Mouse (Mus musculus) intestine, postnatal 0 days (tissue): ENCODE data around the gene Zfp51. TPM values are rescaled to one million over a fixed set of nuclear protein-coding genes. Genes with fewer than 3 reads are reported as not detected.
A peak's percentile ranks its signal among the peaks of the same experiment; 100 is the strongest.

Source experiments
- ATAC-seq: fragments of 200-750 bp; cut with Nextera tagmentation; 2 replicates; pipeline ENCODE4 v1.8.0; 2017; ENCODE audit warnings: mild to moderate bottlenecking, moderate TSS enrichment, moderate library complexity
- H3K27ac ChIP-seq: fragments of 300-500 bp; sonication (generic); 2 replicates; pipeline ENCODE4 v1.5.1; 2014; ENCODE audit warnings: mild to moderate bottlenecking, low read depth, low read length, moderate library complexity
- H3K27me3 ChIP-seq: fragments of 300-500 bp; sonication (generic); replicated peaks from 2 replicates; pipeline ENCODE4 v1.6.1; 2014; ENCODE audit warnings: low read length, mixed read lengths; ENCODE audit not compliant: control insufficient read depth, insufficient read depth
- H3K36me3 ChIP-seq: fragments of 300-500 bp; sonication (generic); 2 replicates; pipeline ENCODE4 v1.6.1; 2014; ENCODE audit warnings: mild to moderate bottlenecking, moderate library complexity; ENCODE audit not compliant: control insufficient read depth, insufficient read depth
- H3K4me1 ChIP-seq: fragments of 300-500 bp; sonication (generic); replicated peaks from 2 replicates; pipeline ENCODE4 v1.6.1; 2014; ENCODE audit warnings: antibody characterized with exemption, low read length, mixed read lengths; ENCODE audit not compliant: control insufficient read depth, insufficient read depth
- H3K4me2 ChIP-seq: fragments of 300-500 bp; sonication (generic); replicated peaks from 2 replicates; pipeline ENCODE4 v1.6.1; 2014; ENCODE audit warnings: low read depth, mild to moderate bottlenecking, moderate library complexity
- H3K4me3 ChIP-seq: fragments of 300-500 bp; sonication (generic); 2 replicates; pipeline ENCODE4 v1.5.1; 2014; ENCODE audit warnings: low read depth, low read length
- H3K9ac ChIP-seq: fragments of 300-500 bp; sonication (generic); 2 replicates; pipeline ENCODE4 v1.6.1; 2014; ENCODE audit warnings: mild to moderate bottlenecking, low read depth, low read length
- H3K9me3 ChIP-seq: fragments of 300-500 bp; sonication (generic); 2 replicates; pipeline ENCODE4 v1.6.1; 2016; ENCODE audit warnings: mixed run types; ENCODE audit not compliant: control insufficient read depth
- CTCF ChIP-seq: sonication (generic); IDR thresholded peaks from 2 replicates; pipeline ENCODE4 v1.5.1; 2016; ENCODE audit warnings: low read depth, mild to moderate bottlenecking, control low read depth, antibody characterized with exemption, moderate library complexity
- WGBS: fragments of 180-500 bp; shearing (Covaris S2); extraction: QIAGEN DNeasy Blood & Tissue Kit; methylation state at CpG from one replicate; pipeline ENCODE4 v1.1.7; 2014; 5-methylcytosine and 5-hydroxymethylcytosine counted together
- polyA plus RNA-seq: library from polyadenylated mRNA; unstranded; fragments of >200 nt; fragmentation: Nextera tagmentation; extraction: Ambion mirVana; gene quantifications from 2 replicates; pipeline ENCODE4 v1.2.1, GENCODE M21; 2015

The Zfp51 gene
- polyA plus RNA-seq, 1 experiment from 2014 or later, result 8.3 TPM

- no peaks in the 10 kb centered on the region for H3K4me1 ChIP-seq
- peak within 1 kb of the TSS; percentile 77 for H3K9ac ChIP-seq
- no peaks in the 10 kb centered on the region for H3K27me3 ChIP-seq
- ATAC-seq, result peak; percentile 100
- H3K36me3 ChIP-seq, result 0 out of 2 replicates have a peak, but pooled peaks cover 3% of the 10 kb centered on the region
- peak within 1 kb of the TSS; percentile 70 for H3K4me2 ChIP-seq
- H3K4me3 ChIP-seq, result peak within 1 kb of the TSS; percentile 73
- no peaks in the 10 kb centered on the region for H3K9me3 ChIP-seq
- TF ChIP-seq CTCF, result peak; percentile 20; the same call in 1 of the 2 replicates
- under 1% methylated on average over 34 of the region's 34 CpGs for WGBS
- peak within 1 kb of the TSS; percentile 79 for H3K27ac ChIP-seq
Measured at GRCm38 (mm10) chr17:21488760-21489499, 38.8 kb downstream of the Zfp51 start, which contains the start of gene Zfp53. TSS of gene Zfp53 (plus strand) at chr17:21488998.

- peak; percentile 45; the same call in 1 of the 2 replicates for ATAC-seq
Measured at GRCm38 (mm10) chr17:21489500-21490001, 39.4 kb downstream of the Zfp51 start.

GRCm38 (mm10) chr17:21501365-21501764 is 51.2 kb downstream of the Zfp51 start:
- Histone ChIP-seq H3K9ac (no peak overlapping the region), H3K4me1 (no peaks in the 10 kb centered on the region), H3K4me3 (no peak overlapping the region), H3K4me2 (no peak overlapping the region), H3K9me3 (no peaks in the 10 kb centered on the region), H3K27ac (no peak overlapping the region), H3K36me3 (peaks cover 14% of the 10 kb centered on the region; the same call in 1 of the 2 replicates), H3K27me3 (no peaks in the 10 kb centered on the region)
- no peak for ATAC-seq
- TF ChIP-seq CTCF, result no peak
- 65% methylated on average over 1 of the region's 1 CpGs for WGBS

More at GRCm38 (mm10) chr17:21489500-21490001, 39.4 kb downstream of the Zfp51 start:
- Histone ChIP-seq H3K9me3 (no peaks in the 10 kb centered on the region), H3K27ac (peak overlapping the region; percentile 79; the same call in 1 of the 2 replicates), H3K36me3 (0 out of 2 replicates have a peak, but pooled peaks cover 3% of the 10 kb centered on the region), H3K27me3 (no peaks in the 10 kb centered on the region), H3K9ac (peak overlapping the region; percentile 77), H3K4me3 (peak overlapping the region; percentile 73), H3K4me1 (no peaks in the 10 kb centered on the region), H3K4me2 (peak overlapping the region; percentile 70)
- WGBS, result 4% methylated on average over 8 of the region's 8 CpGs
- TF ChIP-seq CTCF, result no peak

GRCm38 (mm10) chr17:21504524-21504923 is 54.4 kb downstream of the Zfp51 start:
- Histone ChIP-seq H3K27ac (no peak overlapping the region), H3K4me2 (no peak overlapping the region), H3K9me3 (no peaks in the 10 kb centered on the region), H3K4me1 (no peaks in the 10 kb centered on the region), H3K27me3 (no peaks in the 10 kb centered on the region), H3K36me3 (peaks cover 34% of the 10 kb centered on the region), H3K4me3 (no peak overlapping the region), H3K9ac (no peak overlapping the region)
- no peak for ATAC-seq
- TF ChIP-seq CTCF, result peak; percentile 45
- 92% methylated on average over 1 of the region's 1 CpGs for WGBS

GRCm38 (mm10) chr17:21506258-21506657 is 56.1 kb downstream of the Zfp51 start:
- no peak overlapping the region for H3K27ac ChIP-seq
- H3K36me3 ChIP-seq, result peaks cover 36% of the 10 kb centered on the region
- H3K9ac ChIP-seq, result no peak overlapping the region
- TF ChIP-seq CTCF, result no peak
- H3K4me2 ChIP-seq, result no peak overlapping the region
- WGBS, result 94% methylated on average over 3 of the region's 3 CpGs
- H3K9me3 ChIP-seq, result no peaks in the 10 kb centered on the region
- H3K27me3 ChIP-seq, result no peaks in the 10 kb centered on the region
- no peaks in the 10 kb centered on the region for H3K4me1 ChIP-seq
- ATAC-seq, result no peak
- H3K4me3 ChIP-seq, result no peak overlapping the region

- no peak for ATAC-seq
- peaks cover 33% of the 10 kb centered on the region for H3K36me3 ChIP-seq
- no peak overlapping the region for H3K9ac ChIP-seq
- no peak overlapping the region for H3K4me2 ChIP-seq
- H3K4me1 ChIP-seq, result no peaks in the 10 kb centered on the region
- H3K9me3 ChIP-seq, result no peaks in the 10 kb centered on the region
- no peak overlapping the region for H3K4me3 ChIP-seq
- no peak for TF ChIP-seq CTCF
- no peaks in the 10 kb centered on the region for H3K27me3 ChIP-seq
- no peak overlapping the region for H3K27ac ChIP-seq
Measured at GRCm38 (mm10) chr17:21509756-21510155, 59.6 kb downstream of the Zfp51 start.

Other genes with a start within 250 kb of the Zfp51 start
- not detected in 2 replicates for gene Vmn1r234, start 224.3 kb upstream of the Zfp51 start, polyA plus RNA-seq
- gene Vmn1r235, start 194.0 kb upstream of the Zfp51 start, polyA plus RNA-seq, result not detected in 2 replicates
- not detected in 2 replicates for gene Vmn1r236, start 167.4 kb upstream of the Zfp51 start, polyA plus RNA-seq
- gene Vmn1r237, start 138.5 kb upstream of the Zfp51 start, polyA plus RNA-seq, result not detected in 2 replicates
- 1.7 and 1.8 TPM in 2 replicates for gene Zfp677, start 66.6 kb upstream of the Zfp51 start, polyA plus RNA-seq
- 4.6 and 4.9 TPM in 2 replicates for gene Zfp54, start 27.1 kb upstream of the Zfp51 start, polyA plus RNA-seq
- 5.8 and 5.9 TPM in 2 replicates for gene Zfp53, start 38.6 kb downstream of the Zfp51 start, polyA plus RNA-seq
- gene Zfp52, start 85.2 kb downstream of the Zfp51 start, polyA plus RNA-seq, result 2.7 and 3.5 TPM in 2 replicates
- gene Zfp948, start 116.6 kb downstream of the Zfp51 start, polyA plus RNA-seq, result 13.7 and 15.1 TPM in 2 replicates
- 1.9 and 2.0 TPM in 2 replicates for gene Zfp983, start 200.2 kb downstream of the Zfp51 start, polyA plus RNA-seq
- 1.9 and 2.6 TPM in 2 replicates for gene Gm10226, start 241.5 kb downstream of the Zfp51 start, polyA plus RNA-seq